Mouse (Mus musculus): ENCODE measurements around the gene Ptprd. TPM values are rescaled to one million over a fixed set of nuclear protein-coding genes. Genes with fewer than 3 reads are reported as not detected.
"Not testable (repeated sequence)": the region's sequence is repeated elsewhere in the genome, so short reads cannot be mapped to it uniquely, and the experiment has no call there.

Ptprd gene
- total RNA-seq, 2 experiments from 2014 or later: 89.2 to 120 TPM

DNA sequence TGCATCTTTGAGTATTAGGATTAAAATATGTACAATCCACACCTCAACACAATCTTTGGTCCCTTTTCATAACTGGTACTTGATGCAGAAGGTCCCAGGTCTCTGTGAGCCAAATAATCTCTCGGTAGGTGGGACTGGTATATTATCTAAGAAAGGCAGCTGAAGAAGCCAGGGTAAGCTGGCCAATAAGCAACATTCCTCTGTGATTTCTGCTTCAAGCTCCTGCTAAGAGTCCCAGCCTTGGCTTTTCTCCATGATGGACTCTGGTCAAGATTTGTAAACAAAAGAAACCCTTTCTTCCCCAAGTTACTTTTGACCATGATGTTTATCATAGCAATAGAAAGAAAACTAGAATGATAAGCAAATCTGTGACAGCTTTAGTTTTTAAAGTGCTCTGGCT, 2012.4 kb downstream of the Ptprd start:
- no peak for DNase-seq

GRCm38 (mm10) chr4:76194762-76195161, 2017.0 kb downstream of the Ptprd start:
- DNase-seq: no peak

GRCm38 (mm10) chr4:76193496-76193895, 2018.3 kb downstream of the Ptprd start:
- DNase-seq: no peak

DNA sequence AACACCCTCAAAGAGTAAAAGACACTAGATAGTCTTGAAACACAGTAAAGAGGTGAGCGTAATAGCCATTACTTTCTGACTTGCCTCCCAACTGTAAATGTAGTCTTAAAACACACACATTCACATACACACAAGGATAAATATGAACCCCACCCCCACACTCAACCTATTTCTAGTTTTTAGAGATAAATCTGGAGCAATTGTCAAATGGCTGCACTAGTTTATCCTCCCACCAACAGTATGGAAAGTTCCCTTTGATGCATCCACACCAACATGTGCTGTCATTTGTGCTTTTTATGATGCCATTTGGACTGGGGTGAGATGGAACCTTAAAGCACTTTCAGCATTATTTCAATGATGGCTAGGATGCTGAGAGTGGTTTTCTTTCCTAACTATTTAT, 2019.7 kb downstream of the Ptprd start:
- DNase-seq: no peak

DNA sequence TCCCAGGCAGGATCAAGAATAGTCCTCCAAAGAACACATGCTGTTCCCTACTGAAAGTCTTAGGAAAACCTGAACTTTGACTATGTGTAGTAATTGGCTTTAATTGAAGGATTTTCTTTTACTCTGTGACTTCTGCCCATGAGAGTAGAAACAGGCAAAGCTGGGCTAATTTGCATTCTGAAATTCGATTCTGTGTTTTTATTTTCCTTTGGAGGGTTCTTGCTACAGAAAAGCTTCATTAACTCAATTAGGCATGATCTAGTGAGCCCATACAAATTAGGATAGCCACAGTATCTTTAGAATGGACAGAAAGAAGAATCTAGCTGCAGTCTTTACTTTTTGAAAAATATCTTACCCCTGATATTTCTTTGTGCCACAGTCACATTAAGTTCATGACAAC, 2021.0 kb downstream of the Ptprd start:
- no peak for DNase-seq

DNA sequence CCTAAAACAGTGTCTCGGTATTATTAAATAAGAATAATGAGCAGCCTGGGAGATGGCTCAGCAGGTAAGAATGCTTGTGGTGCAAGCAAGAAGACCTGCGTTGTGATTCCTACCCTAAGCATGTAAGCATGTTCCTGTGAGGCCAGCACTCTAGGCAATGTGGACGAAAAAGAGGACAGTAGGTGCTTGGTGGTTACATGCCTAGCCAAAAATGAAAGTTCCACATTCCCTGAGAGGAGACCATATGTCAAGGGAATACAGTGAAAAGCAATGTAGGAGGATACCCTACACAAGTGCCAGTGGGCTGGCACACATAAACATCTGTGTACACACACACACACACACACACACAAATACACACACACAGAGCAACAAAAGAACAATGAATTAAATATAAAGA, 2028.7 kb downstream of the Ptprd start:
- DNase-seq: no peak

GRCm38 (mm10) chr4:76179497-76179896, 2032.3 kb downstream of the Ptprd start:
- DNase-seq: no peak

DNA sequence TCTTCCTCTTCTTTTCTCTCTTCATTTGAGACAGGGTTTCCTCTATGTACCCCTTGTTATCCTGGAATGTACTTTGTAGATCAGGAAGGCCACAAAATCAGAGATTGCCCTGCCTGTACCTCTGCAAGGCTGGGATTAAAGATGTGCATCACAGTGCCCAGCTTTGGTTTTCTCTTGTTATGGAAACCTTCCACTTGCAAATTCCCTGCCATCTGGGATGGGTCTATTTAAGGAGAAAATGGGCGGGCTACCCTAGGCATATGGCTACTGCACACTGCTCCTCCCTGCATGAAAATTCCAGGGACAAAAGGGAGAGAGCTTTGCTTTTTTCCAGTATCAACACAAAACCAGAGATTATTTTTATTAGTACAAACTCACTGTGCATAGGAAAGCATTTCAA, 2036.7 kb downstream of the Ptprd start:
- no peak for DNase-seq

- no peak for DNase-seq
Observed at GRCm38 (mm10) chr4:76155750-76156149, 2056.0 kb downstream of the Ptprd start.

DNA sequence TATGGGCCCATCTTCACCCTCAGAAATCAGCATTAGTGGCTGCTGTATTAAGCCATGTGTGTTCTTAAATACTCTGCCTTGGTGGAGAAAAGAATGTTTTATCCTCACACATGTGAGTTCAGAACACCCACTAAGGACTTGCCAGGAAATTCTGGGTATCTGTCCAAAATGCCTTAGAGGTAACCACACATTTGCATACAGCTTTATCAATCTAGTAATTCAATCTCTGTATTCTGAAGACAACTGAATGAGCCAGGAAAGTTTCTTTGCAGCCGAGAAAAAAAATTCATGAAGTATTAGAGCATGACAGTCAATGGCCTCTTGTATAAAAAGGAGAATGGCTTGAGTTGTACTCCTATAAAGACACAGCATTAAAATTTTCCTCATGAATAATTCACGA, 2057.6 kb downstream of the Ptprd start:
- DNase-seq: no peak

GRCm38 (mm10) chr4:76144925-76145324, 2066.8 kb downstream of the Ptprd start:
- no peak for DNase-seq

- no peak for DNase-seq
Observed at GRCm38 (mm10) chr4:76144333-76144732, 2067.4 kb downstream of the Ptprd start.

GRCm38 (mm10) chr4:76137901-76138300, 2073.9 kb downstream of the Ptprd start:
- no peak for DNase-seq

DNA sequence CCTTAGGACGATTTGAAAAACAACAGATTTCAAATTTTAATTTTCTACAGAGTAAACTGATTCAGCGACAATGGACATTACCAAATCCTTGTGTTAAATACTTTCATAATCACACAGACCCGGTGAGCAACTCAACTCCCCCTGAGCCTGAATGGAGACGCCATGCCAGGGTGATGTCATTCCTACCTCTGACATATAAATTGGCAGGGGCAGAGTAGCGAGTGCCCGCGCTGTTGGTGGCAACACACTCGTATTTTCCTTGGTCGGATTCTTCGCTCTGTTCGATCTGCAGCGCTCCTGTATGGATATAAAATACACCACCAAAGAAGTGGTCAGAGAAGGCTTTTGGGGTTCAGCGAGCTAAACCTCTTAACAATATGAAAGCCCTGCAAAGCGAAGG, 2075.1 kb downstream of the Ptprd start:
- DNase-seq: no peak

DNA sequence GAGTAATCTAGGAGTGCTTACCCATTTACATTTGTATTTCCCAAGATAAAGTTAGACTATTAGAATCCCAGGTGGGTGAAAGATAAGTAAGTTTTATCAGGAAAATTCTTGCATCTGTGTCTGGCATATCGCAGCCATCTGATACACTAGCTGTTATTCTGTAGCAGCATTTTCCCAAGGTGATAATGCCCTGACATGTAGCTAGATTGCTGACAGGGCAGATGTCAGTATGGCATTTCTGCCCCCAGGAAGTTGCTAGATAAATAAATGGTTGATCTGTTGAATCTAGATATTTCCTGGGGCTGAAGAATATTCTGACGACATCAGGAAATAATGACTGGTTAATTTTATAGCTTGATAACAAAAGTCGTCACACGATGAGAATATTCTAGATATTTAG, 2119.9 kb downstream of the Ptprd start:
- DNase-seq: no peak

GRCm38 (mm10) chr4:76089866-76090265, 2121.9 kb downstream of the Ptprd start:
- DNase-seq: peak in 1 of 2 experiments; percentile 4

DNA sequence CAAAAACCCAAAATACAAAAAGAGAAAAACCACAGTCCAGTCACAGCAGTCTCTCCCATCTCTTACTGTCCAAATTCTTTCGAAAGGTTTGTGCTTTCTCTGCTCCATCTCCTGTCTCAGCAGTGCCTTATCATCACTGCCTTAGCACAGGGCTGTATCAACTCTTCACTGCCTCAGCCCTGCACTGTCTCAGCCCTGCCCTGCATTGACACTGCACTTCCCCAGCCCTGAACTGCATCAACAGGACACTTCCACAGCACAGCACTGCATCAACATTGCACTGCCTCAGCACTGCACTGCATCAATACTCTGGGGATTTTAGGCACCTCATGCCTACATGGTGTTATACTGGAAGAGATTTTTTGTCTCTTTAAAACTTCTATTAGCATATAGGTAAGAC, 2135.7 kb downstream of the Ptprd start:
- DNase-seq: no peak

GRCm38 (mm10) chr4:76073286-76073685, 2138.5 kb downstream of the Ptprd start:
- no peak for DNase-seq

GRCm38 (mm10) chr4:76071720-76072119, 2140.0 kb downstream of the Ptprd start:
- DNase-seq: no peak

DNA sequence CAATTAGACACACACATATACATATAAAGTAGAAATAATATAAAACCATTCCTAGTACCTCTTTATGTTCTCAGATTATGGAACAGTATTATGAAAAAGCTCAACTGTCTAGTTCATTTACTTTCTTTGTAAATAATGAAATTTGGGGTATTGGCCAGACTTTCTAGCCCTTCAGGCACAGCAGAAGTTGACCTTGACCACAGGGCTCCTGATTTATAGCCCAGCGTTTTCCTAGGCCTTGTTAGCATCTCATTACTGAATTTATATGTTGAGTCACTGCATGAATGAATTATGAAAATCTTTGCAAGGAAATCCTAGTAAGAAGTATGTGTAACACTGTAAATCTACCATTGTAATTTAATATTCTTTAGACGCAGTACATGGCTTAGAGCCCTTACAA, 2154.9 kb downstream of the Ptprd start:
- DNase-seq: peak; percentile 46 to 61

DNA sequence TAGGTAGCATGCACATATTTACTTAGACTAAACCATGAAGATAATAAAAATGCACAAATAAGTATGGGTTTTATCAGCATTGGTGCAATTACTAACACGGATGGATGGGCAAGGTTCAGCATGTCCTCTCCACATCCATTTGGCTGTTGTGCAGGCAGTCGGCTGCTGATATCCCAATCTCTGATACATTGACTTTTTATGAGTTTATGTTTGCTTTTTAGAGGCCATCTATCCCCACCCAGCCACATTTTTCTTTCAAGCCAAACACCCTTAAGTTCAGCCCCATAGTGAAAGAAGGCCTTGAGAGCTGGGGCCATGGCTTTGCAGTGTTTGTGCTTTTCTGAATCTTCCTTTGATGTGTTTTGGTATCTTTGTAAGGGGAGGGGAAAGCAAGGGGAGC, 2166.1 kb downstream of the Ptprd start:
- no peak for DNase-seq

DNA sequence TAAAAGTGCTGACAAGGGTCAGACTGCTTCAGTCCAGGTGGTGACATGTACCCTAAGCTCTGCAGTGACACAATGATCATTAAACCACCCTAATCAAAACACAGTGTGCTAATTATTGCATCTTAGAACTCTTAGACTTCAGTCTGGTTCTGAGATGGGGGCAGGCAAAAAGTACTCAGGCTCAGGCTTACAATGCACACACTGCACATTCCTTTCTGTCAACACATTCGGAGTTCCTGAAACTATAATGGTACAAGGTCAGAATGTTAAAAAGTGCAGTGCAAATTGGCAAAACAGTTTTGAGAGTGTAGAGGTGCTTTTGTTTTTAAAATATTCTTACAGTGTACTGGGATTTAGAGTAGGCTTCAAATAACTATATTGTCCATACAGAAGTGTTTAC, 2167.0 kb downstream of the Ptprd start:
- DNase-seq: no peak

DNA sequence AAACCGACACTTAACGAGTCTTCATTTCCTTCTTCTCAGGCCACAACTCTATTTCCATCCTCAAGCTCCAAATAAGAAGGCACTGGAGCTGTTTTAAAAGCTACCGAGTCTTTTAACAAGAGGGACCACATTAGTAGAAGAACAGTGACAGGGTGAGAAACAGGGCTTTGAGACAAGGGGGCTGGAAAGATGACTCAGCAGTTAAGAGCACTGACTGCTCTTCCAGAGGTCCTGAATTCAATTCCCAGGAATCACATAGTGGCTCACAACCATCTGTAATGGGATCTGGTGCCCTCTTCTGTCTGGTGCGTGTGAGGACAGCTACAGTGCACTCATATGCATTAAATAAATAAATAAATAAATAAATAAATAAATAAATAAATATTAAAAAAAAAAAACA, 2174.6 kb downstream of the Ptprd start:
- not testable (repeated sequence) for DNase-seq

DNA sequence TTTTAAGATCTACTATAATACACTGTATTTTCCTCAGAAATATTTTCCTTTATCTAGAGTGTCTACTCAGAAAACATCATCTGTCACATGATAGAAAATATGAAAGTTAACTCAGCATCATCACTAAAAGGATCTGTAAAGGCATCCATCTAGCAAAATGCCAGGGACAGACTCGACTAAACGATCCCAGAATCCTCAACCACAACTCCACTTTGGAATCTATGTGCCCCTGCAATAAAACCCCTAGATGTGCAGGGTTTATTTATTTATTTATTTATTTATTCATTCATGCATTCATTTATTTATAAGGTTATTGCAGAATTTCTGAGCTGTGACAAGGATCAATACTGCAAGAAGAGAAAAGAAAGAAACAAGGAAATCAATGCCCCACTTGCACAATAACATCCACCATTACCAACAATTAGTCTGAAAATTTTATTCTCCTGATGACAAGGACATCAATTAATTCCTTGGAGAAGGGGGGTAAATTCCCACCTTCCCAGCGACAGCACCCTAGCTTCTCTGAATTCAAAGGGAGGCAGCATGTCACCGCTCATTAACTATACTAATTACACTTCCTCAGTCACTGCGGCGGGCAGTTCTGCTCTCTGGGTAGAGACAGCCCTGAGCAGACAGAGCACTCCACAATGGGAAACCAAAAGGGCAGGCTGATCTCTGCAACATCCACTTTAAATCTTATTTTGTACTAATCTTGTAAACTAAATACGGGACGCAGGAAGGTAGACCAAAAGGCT, 2186.0 kb downstream of the Ptprd start:
- no peak for DNase-seq

DNA sequence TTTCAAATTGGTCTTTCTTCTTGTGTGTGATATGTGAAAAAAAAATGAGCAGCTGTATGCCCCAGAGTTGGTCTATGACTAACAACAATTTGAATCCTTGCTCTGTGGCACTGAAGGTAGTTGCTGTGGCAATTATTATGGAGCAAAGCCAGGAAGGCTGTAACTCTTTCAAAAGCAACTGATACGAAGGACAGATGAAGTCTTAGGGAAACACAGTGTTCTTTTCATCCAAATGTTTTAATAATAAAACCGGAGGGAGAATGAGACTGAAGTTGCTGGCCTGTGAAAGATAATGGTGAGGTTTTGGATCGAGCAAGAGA, 2187.3 kb downstream of the Ptprd start:
- peak; percentile 24 to 66 for DNase-seq
